In genomic region chr6:86847816-86848215, GRCm38 (mm10) we compare ENCODE assay signal across 9 mouse cellular contexts. TPM values are rescaled to one million over a fixed set of nuclear protein-coding genes. Genes with fewer than 3 reads are reported as not detected.
A peak's percentile ranks its signal among the peaks of the same experiment; 100 is the strongest.
DNase-seq lines count a peak whose midpoint lies in the region; ATAC-seq lines count a peak whose summit lies in the region.
"Had no signal": no experiment of that assay in that cellular context is flagged by ENCODE, and none has a peak within 500 bp of the region (broad histone marks: within the 10 kb centered on the region; RNA-seq: fewer than 3 reads in every experiment).

No protein-coding gene starts in this region.

- no peaks in the 10 kb centered on the region for H3K27me3 ChIP-seq in heart, embryonic 11.5 days (ENCODE audit: control insufficient read depth, insufficient read depth, low read length)
- no peaks in the 10 kb centered on the region for H3K27me3 ChIP-seq in forebrain, embryonic 16.5 days (replicated peaks; ENCODE audit: control insufficient read depth, insufficient read depth, low read length)
- no peaks in the 10 kb centered on the region for H3K27me3 ChIP-seq in liver, embryonic 13.5 days

- no peak for DNase-seq in heart, postnatal 4 days
- DNase-seq in CD4-positive helper T cell, adult 2 months (ENCODE audit: low read depth, low spot score): peak; percentile 78
- no peak for DNase-seq in liver, embryonic 13.5 days
- DNase-seq in adrenal gland, postnatal 14 days: no peak
- DNase-seq in gastrocnemius, adult 18-20 months (ENCODE audit: low spot score): no peak

- H3K27ac ChIP-seq in heart, embryonic 11.5 days (ENCODE audit: low read depth, low read length): no peak overlapping the region
- no peak overlapping the region for H3K27ac ChIP-seq in forebrain, embryonic 16.5 days (ENCODE audit: low read length)
- no peak overlapping the region for H3K27ac ChIP-seq in liver, embryonic 13.5 days

- H3K9ac ChIP-seq in heart, embryonic 11.5 days (ENCODE audit: low read depth, low read length): no peak overlapping the region
- no peak overlapping the region for H3K9ac ChIP-seq in forebrain, embryonic 16.5 days (replicated peaks; ENCODE audit: low read depth, low read length)
- H3K9ac ChIP-seq in liver, embryonic 13.5 days: no peak overlapping the region

- peaks cover 25% of the 10 kb centered on the region for H3K4me1 ChIP-seq in heart, embryonic 11.5 days (ENCODE audit: control insufficient read depth, insufficient read depth, low read length)
- peaks cover 33% of the 10 kb centered on the region for H3K4me1 ChIP-seq in forebrain, embryonic 16.5 days (replicated peaks; ENCODE audit: control insufficient read depth, insufficient read depth, low read length)
- peaks cover 42% of the 10 kb centered on the region for H3K4me1 ChIP-seq in liver, embryonic 13.5 days (replicated peaks)

- ATAC-seq in heart, embryonic 11.5 days (replicated peaks; ENCODE audit: insufficient number of reproducible peaks, low FRiP score, low TSS enrichment): no peak
- no peak for ATAC-seq in forebrain, embryonic 16.5 days
- ATAC-seq in liver, embryonic 13.5 days (ENCODE audit: low read depth): no peak
- ATAC-seq in frontal cortex, adult (ENCODE audit: low TSS enrichment): no peak

- 83% methylated on average over 8 of the region's 8 CpGs for WGBS in heart, embryonic 11.5 days (ENCODE audit: insufficient replicate concordance)
- WGBS in forebrain, embryonic 16.5 days: 96% methylated on average over 8 of the region's 8 CpGs
- 79% methylated on average over 8 of the region's 8 CpGs for WGBS in liver, embryonic 13.5 days (ENCODE audit: insufficient replicate concordance)

- peak overlapping the region; percentile 90; the same call in 1 of the 2 replicates for H3K4me3 ChIP-seq in heart, embryonic 11.5 days (ENCODE audit: low read depth, low read length)
- peak overlapping the region; percentile 90 for H3K4me3 ChIP-seq in forebrain, embryonic 16.5 days (replicated peaks; ENCODE audit: low read length)
- peak overlapping the region; percentile 95 for H3K4me3 ChIP-seq in liver, embryonic 13.5 days (replicated peaks)

- no peaks in the 10 kb centered on the region for H3K9me3 ChIP-seq in heart, embryonic 11.5 days (replicated peaks; ENCODE audit: control insufficient read depth, low read length)
- H3K9me3 ChIP-seq in forebrain, embryonic 16.5 days (ENCODE audit: control insufficient read depth, low read length): no peaks in the 10 kb centered on the region
- H3K9me3 ChIP-seq in liver, embryonic 13.5 days (replicated peaks): no peaks in the 10 kb centered on the region

- H3K36me3 ChIP-seq in heart, embryonic 11.5 days (ENCODE audit: control insufficient read depth, insufficient read depth, low read length): no peaks in the 10 kb centered on the region
- H3K36me3 ChIP-seq in forebrain, embryonic 16.5 days (ENCODE audit: control insufficient read depth, insufficient read depth): no peaks in the 10 kb centered on the region
- H3K36me3 ChIP-seq in liver, embryonic 13.5 days: no peaks in the 10 kb centered on the region

- peak overlapping the region; percentile 79 for H3K4me2 ChIP-seq in heart, embryonic 11.5 days
- H3K4me2 ChIP-seq in forebrain, embryonic 16.5 days (ENCODE audit: low read length): peak overlapping the region; percentile 64
- H3K4me2 ChIP-seq in liver, embryonic 13.5 days: peak overlapping the region; percentile 96

RNA-seq across cellular contexts. Expression of gene Aak1, which starts 1.5 kb away (rescaled TPM):
- 23.0 and 24.3 TPM in 2 replicates for polyA plus RNA-seq in heart, embryonic 11.5 days (2014; fragmentation: Nextera tagmentation; extraction: Ambion mirVana)
- 100 to 1,000 TPM in 1 of 2 experiments, 10 to 100 TPM in 1; 99.0 to 109 TPM for total RNA-seq in heart, postnatal 4 days (2021)
- polyA plus RNA-seq in forebrain, embryonic 16.5 days (2015; fragmentation: Nextera tagmentation; extraction: Ambion mirVana): 36.8 and 36.9 TPM in 2 replicates
- polyA plus RNA-seq in liver, embryonic 13.5 days (2015; fragmentation: Nextera tagmentation; extraction: Ambion mirVana): 3.4 and 4.3 TPM in 2 replicates
- total RNA-seq in adrenal gland, postnatal 14 days (2021): 81.9 and 88.8 TPM in 2 replicates
- total RNA-seq in gastrocnemius, adult 18-20 months (2021): 10 to 100 TPM; 30.5 to 46.5 TPM

RNA-seq across cellular contexts. Expression of gene Anxa4, which starts 54.4 kb away (rescaled TPM):
- 13.0 and 13.7 TPM in 2 replicates for polyA plus RNA-seq in heart, embryonic 11.5 days (2014; fragmentation: Nextera tagmentation; extraction: Ambion mirVana)
- 10 to 100 TPM; 36.4 to 36.5 TPM for total RNA-seq in heart, postnatal 4 days (2021)
- 6.1 and 6.7 TPM in 2 replicates for polyA plus RNA-seq in forebrain, embryonic 16.5 days (2015; fragmentation: Nextera tagmentation; extraction: Ambion mirVana)
- polyA plus RNA-seq in liver, embryonic 13.5 days (2015; fragmentation: Nextera tagmentation; extraction: Ambion mirVana): 28.1 and 31.7 TPM in 2 replicates
- 54.6 and 55.5 TPM in 2 replicates for total RNA-seq in adrenal gland, postnatal 14 days (2021)
- 10 to 100 TPM; 14.6 to 28.1 TPM for total RNA-seq in gastrocnemius, adult 18-20 months (2021)
- polyA plus RNA-seq: erythroblast, embryonic 14.5 days had no signal
